Mouse (Mus musculus) lung, adult 10 weeks (tissue): ENCODE results near the gene Cdc6. TPM values are rescaled to one million over a fixed set of nuclear protein-coding genes. Genes with fewer than 3 reads are reported as not detected.

Experiments
- polyA plus RNA-seq: library from polyadenylated mRNA; stranded (reverse); fragments of 350-450 nt; fragmentation: Illumina TruSeq; extraction: RNeasy Lipid Tissue Mini Kit (QIAGEN cat#74804); gene quantifications from one replicate; pipeline ENCODE4 v1.2.3, GENCODE M21; 2014; ENCODE audit warnings: low read depth, low replicate concordance; ENCODE audit not compliant: insufficient read depth

Cdc6 gene
- polyA plus RNA-seq, result 0.92 TPM

DNA sequence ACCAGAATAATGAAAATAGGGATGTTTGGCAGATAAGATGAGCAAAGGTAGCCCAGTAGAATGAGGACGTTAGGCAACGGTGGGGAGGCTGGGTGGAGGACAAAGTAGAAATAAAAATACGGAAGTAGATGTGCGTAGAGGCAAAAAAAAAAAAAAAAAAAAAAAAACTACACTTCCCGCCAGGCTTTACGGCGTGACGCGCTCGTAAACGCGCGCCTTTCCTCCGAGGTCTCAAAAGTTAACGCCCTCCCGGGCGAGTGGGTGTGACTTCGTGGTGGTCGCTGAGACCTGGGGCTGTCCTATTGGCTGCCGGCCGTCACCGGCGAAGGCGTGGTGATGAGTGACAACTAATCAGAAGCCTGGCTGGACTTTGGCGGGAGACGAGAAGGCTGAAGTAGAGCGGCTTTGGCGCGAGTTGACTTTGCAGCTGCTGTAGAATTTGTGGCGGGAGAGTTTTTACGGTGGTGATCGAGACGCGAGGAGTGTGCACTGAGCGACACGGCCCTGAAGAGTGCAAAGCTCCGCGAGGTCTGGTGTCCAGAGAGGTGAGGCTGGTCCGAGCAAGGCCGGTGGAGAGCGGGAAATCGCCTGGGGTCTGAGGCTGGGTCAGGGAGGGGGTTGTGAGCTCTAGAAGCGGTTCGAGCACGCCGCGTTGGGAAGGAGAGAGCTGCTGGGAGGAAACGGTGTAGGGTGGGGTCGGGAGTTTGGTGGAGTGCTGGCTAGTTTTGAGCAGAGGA, at the start of gene Cdc6:
Gene Cdc6 (plus strand): TSS at position 365 of the 737 bp plus-strand sequence.

GRCm38 (mm10) chr11:98863028-98863750, 44.4 kb upstream of the Cdc6 start, which contains the start of gene Wipf2:
TSS of gene Wipf2 (plus strand) at chr11:98863638.

GRCm38 (mm10) chr11:98927438-98928076, 20.0 kb downstream of the Cdc6 start, which contains the start of gene Rara:
TSS of gene Rara (plus strand) at chr11:98927818.

Other genes starting within 250 kb of the Cdc6 start
- gene Gsdma, start 243.4 kb upstream of the Cdc6 start, polyA plus RNA-seq, result not detected
- gene Psmd3, start 225.2 kb upstream of the Cdc6 start, polyA plus RNA-seq, result 58.6 TPM
- not detected for gene Csf3, start 206.5 kb upstream of the Cdc6 start, polyA plus RNA-seq
- 13.2 TPM for gene Med24, start 178.4 kb upstream of the Cdc6 start, polyA plus RNA-seq
- 71.3 TPM for gene Thra, start 167.2 kb upstream of the Cdc6 start, polyA plus RNA-seq
- gene Nr1d1, start 132.5 kb upstream of the Cdc6 start, polyA plus RNA-seq, result 15.6 TPM
- gene Msl1, start 112.3 kb upstream of the Cdc6 start, polyA plus RNA-seq, result 40.5 TPM
- gene Casc3, start 102.9 kb upstream of the Cdc6 start, polyA plus RNA-seq, result 20.7 TPM
- gene Rapgefl1, start 71.0 kb upstream of the Cdc6 start, polyA plus RNA-seq, result 1.1 TPM
- 5.1 TPM for gene Wipf2, start 44.2 kb upstream of the Cdc6 start, polyA plus RNA-seq
- 18.0 TPM for gene Rara, start 20.0 kb downstream of the Cdc6 start, polyA plus RNA-seq
- gene Gjd3, start 75.2 kb downstream of the Cdc6 start, polyA plus RNA-seq, result not detected
- gene Top2a, start 116.4 kb downstream of the Cdc6 start, polyA plus RNA-seq, result 2.3 TPM
- 172 TPM for gene Igfbp4, start 133.4 kb downstream of the Cdc6 start, polyA plus RNA-seq
- 0.74 TPM for gene Tns4, start 181.5 kb downstream of the Cdc6 start, polyA plus RNA-seq
- 20.9 TPM for gene Ccr7, start 247.3 kb downstream of the Cdc6 start, polyA plus RNA-seq